Mouse (Mus musculus) MN1 (cell line): ENCODE measurements around the gene Acaca.

Experiments used
- DNase-seq: peaks from one replicate; pipeline ENCODE4 v3.0.0-alpha.2; 2016; ENCODE audit warnings: low spot score

The Acaca gene

GRCm38 (mm10) chr11:84128943-84129798 is at the start of gene Acaca, which contains the start of gene Tada2a:
Gene Acaca, plus strand, starts transcription at chr11:84129672.
Gene Tada2a, minus strand, starts transcription at chr11:84129600.
- DNase-seq: peak; percentile 90

- no peak for DNase-seq
These were observed 49.6 kb upstream of the Acaca start for GRCm38 (mm10) chr11:84079887-84080286.

DNA sequence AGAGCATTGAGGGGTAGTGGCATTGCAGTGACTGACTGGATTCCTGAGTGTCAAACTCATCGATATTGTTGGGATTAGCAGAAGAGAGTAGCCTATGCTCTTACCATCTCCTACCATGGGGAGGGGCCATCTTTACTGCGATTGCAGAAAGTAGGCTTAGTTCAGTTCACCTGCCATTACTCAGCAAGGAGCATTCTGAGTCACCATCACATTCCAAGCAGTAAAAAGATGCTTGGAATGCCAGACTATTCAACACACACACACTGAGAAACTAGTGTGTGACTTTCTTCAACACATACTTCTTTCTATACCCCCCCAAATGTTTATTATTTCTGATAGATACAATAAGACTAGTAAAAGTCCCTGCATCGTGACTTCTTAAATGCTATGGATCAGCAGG is 49.1 kb upstream of the Acaca start:
- no peak for DNase-seq

GRCm38 (mm10) chr11:84081901-84082300 is 47.6 kb upstream of the Acaca start:
- no peak for DNase-seq

DNA sequence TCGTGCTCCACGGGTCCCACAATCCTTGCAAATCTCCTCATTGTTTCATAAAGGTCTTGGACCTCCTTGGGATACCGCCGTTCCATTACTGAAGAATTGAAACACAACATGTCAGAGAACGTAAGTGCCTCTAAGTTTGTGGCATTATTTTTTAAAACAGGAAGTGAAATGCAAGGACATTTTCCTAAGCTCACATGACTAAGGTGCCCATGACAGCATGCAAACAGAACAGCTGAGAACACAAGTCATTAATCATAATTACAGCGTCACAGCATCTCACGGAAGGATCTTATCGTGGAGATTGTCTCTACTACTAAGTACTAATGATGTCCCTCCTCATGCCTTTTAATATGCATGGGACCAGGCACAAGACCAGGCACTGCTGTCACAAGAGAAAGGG is 38.9 kb upstream of the Acaca start:
- no peak for DNase-seq

GRCm38 (mm10) chr11:84095084-84095483 is 34.4 kb upstream of the Acaca start:
- no peak for DNase-seq

- DNase-seq: no peak
These were observed 32.0 kb upstream of the Acaca start for GRCm38 (mm10) chr11:84097251-84097998.

DNA sequence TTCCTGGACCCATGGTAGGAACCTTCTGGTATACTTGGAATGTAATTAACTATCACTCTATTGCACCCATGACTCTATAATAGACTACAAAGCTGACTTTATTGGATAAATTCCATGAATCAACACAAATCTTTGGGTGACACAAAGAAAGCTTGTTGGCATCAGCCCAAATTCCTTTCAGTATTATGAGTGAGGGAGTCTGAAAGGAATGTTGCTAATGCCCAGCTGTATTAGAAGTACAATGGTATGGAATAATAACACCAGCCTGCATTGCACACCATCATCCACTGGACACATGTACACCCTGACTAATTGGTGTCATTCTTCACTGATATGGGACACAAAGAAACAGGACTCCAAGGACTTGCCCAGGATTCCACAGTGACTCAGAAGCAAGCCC is 28.3 kb upstream of the Acaca start:
- no peak for DNase-seq

GRCm38 (mm10) chr11:84104036-84104435 is 25.4 kb upstream of the Acaca start:
- no peak for DNase-seq

DNA sequence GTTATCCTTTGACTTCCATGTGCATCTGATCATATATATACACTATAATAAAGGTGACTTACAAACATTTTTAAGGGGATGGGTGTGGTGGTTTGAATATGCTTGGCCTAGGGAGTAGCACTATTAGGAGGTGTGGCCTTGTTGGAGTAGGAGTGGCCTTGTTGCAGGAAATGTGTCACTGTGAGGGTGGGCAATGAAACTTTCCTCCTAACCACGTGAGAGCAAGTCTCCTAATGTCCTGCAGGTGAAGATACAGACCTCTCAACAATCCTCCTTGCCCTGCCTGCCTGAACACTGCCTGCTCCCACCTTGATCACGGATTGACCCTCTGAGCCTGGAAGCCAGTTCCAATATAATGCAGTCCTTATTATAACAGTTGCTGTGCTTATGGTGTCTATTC is 22.3 kb upstream of the Acaca start:
- no peak for DNase-seq

- no peak for DNase-seq
These were observed 15.8 kb upstream of the Acaca start for GRCm38 (mm10) chr11:84113623-84114022.

DNA sequence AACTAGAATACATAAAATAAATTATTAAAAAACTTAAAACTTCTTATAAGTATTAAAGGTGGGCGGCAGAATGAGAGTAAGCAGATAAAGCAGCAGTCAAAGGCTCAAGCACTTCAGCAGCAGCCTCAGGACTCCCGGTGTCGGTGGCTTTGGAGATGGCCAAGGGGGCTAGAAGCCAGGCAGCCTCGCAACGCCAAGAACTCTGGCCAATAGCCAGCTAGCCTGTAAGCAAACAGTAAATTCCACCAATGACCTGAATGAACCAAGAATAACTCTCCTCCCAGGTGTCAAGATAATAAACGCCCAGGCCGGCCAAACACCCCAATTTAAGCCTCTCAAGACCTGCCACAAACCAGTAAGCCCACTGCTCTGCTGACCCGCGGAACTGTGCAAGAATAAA is 13.8 kb upstream of the Acaca start:
- DNase-seq: no peak

GRCm38 (mm10) chr11:84116221-84116620 is 13.3 kb upstream of the Acaca start:
- no peak for DNase-seq

- no peak for DNase-seq
These were observed 12.0 kb upstream of the Acaca start for GRCm38 (mm10) chr11:84117431-84117830.

DNA sequence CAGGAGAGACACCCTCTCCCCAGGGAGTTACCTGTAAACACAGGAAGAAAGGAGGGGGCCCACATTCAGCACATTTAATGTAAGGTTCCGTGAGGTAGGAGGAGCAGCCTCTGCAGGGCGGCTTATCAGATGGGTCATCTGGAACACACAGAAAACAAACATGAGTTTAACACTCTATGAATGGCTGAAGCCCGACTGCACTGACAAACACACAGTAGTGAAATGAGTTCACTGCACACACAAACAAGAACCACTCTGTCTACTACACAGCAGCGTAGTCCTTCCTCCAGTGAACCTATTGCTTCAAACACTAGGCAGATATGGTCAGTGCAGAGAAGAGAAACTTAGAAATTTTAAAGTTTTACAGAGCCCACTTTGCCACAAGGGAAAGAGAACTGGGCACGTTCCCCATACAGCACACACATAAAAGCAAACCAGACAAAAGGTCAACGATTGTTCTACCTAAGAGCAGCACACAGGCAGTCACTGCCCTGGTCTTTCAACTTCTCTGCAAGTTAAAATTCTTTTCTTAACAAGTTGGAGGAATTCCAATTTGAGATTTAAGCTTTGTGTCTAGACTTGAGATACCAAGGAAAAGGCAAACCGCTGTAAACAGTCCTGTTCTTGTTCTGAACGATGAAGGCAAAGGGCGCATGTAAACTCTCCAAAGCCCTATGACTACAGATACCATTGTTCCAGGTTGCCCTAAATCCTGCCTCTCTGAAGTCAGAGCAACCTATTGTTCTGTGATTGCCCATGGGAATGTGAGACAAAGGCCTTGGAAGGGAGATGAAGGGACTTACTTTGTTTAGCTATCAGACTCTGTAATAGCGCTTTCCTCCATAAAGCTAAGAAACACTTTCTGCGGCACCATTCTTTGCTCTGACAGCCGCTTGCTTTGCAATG is 8.2 kb upstream of the Acaca start:
- DNase-seq: no peak

DNA sequence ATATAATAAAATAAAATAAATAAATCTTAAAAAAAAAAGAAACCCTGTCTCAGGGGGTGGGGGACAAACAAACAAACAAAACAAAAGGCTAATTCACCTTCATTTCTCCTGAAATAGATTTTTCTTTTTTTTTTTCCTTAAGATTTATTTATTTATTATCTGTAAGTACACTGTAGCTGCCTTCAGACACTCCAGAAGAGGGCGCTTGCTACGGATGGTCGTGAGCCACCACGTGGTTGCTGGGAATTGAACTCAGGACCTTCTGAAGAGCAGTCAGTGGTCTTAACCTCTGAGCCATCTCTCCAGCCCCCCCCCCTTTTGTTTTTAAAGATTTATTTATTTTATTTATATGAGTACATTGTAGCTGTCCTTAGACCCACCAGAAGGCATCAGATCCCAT is 1.5 kb upstream of the Acaca start:
- DNase-seq: no peak

- no peak for DNase-seq
These were observed 320 bp downstream of the Acaca start for GRCm38 (mm10) chr11:84129799-84130185.

DNA sequence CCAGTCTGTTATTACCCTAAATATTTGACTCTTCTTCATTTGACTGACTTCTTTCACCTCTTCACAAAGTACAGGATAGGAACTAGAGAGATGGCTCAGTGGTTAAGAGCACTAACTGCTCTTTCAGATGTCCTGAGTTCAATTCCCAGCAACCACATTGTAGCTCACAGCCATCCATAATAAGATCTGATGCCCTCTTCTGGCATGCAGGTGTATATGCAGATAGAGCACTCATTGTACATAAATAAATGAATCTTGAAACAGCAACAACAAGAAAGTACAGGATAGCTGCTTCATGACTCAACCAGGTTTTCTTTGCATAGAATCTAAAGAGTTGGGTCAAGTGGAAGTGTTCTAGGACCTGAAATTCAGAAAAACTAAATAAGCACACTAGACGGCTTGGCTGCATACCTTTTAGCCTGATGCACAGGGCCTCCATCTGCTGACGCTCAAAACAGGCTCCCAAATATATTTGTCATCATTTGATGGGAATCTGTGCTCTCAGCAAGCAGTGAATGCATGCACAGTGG is 4.9 kb downstream of the Acaca start:
- DNase-seq: no peak

- DNase-seq: no peak
These were observed 7.0 kb downstream of the Acaca start for GRCm38 (mm10) chr11:84136453-84136852.

DNA sequence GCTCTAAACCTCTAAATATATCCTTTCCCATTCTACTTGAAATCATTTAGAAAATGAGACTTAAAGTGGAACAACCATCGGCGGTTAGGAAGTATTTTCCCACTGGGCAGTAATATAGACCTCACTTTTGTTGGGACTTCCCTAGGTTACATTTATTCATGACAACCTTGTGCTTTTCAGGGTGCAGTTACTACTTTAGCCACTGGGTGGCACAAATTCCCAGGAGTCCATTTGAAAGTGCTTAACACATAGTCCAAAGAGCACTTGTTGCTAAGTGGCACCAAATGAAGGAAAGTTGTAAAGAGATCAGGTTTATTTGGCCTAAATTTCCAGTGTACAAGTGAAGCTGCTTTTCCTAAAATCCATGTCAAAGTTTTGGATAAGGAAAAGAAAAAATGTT is 12.3 kb downstream of the Acaca start:
- DNase-seq: peak; percentile 40

- DNase-seq: no peak
These were observed 15.8 kb downstream of the Acaca start for GRCm38 (mm10) chr11:84145201-84145798.

DNA sequence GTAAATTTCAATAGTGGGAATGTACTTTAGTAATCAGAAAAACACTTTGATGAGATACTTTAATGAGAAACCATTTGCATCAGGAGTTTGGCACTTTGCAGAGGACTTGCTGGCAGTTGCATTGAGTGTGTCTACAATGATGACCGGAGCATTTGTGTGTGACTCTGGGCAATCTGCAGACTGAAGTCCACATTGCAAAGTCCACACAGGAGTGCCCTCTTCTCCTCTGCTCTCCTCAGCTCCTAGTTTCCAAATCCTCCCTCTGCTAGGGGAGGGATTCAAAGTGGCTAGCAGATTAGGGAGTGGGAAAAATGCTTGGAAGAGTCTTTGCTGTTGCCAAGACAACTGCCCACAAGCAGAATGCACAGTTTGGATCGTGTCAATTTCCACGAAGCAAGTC is 16.6 kb downstream of the Acaca start:
- no peak for DNase-seq
